Mouse (Mus musculus): Measurements from ENCODE around the gene Man2b1. TPM values are rescaled to one million over a fixed set of nuclear protein-coding genes. Genes with fewer than 3 reads are reported as not detected.
"Not testable (repeated sequence)": the region's sequence is repeated elsewhere in the genome, so short reads cannot be mapped to it uniquely, and the experiment has no call there.

The Man2b1 gene
- polyA plus RNA-seq, 1 experiment from 2014 or later = 22.5 TPM

- 74% methylated on average over 9 of the region's 9 CpGs for WGBS
- Histone ChIP-seq H3K4me2 (no peak overlapping the region), H3K27me3 (no peaks in the 10 kb centered on the region), H3K36me3 (peaks cover 47% of the 10 kb centered on the region), H3K9me3 (no peaks in the 10 kb centered on the region), H3K4me1 (replicated peaks) (peaks cover 24% of the 10 kb centered on the region), H3K4me3 (no peak overlapping the region), H3K9ac (no peak overlapping the region), H3K27ac (replicated peaks) (no peak overlapping the region)
- ATAC-seq (ENCODE audit: low FRiP score, low read depth) = no peak
Observed at GRCm38 (mm10) chr8:85076001-85076400, 7.1 kb upstream of the Man2b1 start.

DNA sequence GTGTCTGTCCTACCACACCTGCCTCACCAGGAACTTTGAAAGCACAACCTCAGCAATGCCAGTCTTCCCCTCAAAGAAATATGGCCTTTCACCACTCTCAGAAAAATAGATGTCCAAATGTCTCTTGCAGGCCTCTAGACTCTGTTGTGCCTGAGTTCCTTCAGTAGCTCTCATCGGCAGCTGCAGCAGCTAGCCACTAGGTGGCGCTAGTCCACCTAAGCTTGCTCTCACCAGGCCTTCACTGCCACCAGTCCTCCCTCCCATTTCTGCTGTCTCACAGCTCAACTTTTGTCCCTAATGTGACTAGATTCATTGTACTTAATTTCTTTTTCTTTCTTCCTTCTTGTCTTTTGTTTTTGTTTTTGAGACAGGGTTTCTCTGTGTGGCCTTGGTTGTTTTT, 6.1 kb upstream of the Man2b1 start:
- Histone ChIP-seq H3K9ac (0 out of 2 replicates have a peak overlapping the region, but pooled peaks have one; percentile 18), H3K4me2 (no peak overlapping the region), H3K4me3 (no peak overlapping the region), H3K9me3 (no peaks in the 10 kb centered on the region), H3K27me3 (no peaks in the 10 kb centered on the region), H3K4me1 (replicated peaks) (peaks cover 30% of the 10 kb centered on the region), H3K27ac (replicated peaks) (no peak overlapping the region), H3K36me3 (peaks cover 47% of the 10 kb centered on the region)
- 0% methylated on average over 2 of the region's 2 CpGs for WGBS
- peak; percentile 50; the same call in 1 of the 2 replicates for ATAC-seq (ENCODE audit: low FRiP score, low read depth)

GRCm38 (mm10) chr8:85080214-85080531, 2.9 kb upstream of the Man2b1 start:
- ATAC-seq (ENCODE audit: low FRiP score, low read depth) = no peak
- Histone ChIP-seq H3K9me3 (no peaks in the 10 kb centered on the region), H3K4me3 (peak overlapping the region; percentile 72), H3K27me3 (no peaks in the 10 kb centered on the region), H3K27ac (replicated peaks) (peak overlapping the region; percentile 51), H3K4me1 (replicated peaks) (peaks cover 38% of the 10 kb centered on the region), H3K9ac (peak overlapping the region; percentile 86), H3K36me3 (peaks cover 30% of the 10 kb centered on the region), H3K4me2 (peak overlapping the region; percentile 92)
- WGBS = under 1% methylated on average over 25 of the region's 25 CpGs

- Histone ChIP-seq H3K9me3 (no peaks in the 10 kb centered on the region), H3K9ac (peak within 1 kb of the TSS; percentile 86), H3K4me2 (peak within 1 kb of the TSS; percentile 92), H3K27ac (replicated peaks) (peak within 1 kb of the TSS; percentile 51), H3K4me1 (replicated peaks) (peaks cover 38% of the 10 kb centered on the region), H3K4me3 (peak within 1 kb of the TSS; percentile 72), H3K36me3 (peaks cover 25% of the 10 kb centered on the region), H3K27me3 (no peaks in the 10 kb centered on the region)
- peak; percentile 16; the same call in 1 of the 2 replicates for ATAC-seq (ENCODE audit: low FRiP score, low read depth)
- under 1% methylated on average over 30 of the region's 30 CpGs for WGBS
Observed at GRCm38 (mm10) chr8:85080532-85081215, 2.4 kb upstream of the Man2b1 start, which contains the start of gene Wdr83os. Gene Wdr83os, plus strand, starts transcription at chr8:85080740.

DNA sequence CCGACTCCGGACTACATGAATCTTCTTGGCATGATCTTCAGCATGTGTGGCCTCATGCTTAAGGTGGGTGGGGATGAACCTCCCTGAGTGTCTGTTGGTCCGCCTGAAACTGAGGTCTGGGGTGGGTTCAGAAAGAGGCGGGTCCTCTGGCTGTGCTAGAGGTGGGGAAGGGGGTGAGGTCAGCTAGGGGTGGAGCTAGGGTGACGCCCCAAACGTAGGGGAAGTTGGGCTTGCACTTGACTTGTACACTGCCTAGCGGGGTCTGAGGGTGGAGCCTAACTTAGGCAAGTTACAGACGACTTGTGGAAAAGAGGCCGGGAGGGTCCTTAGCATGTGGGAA, 1.9 kb upstream of the Man2b1 start, which contains the start of gene Wdr83:
Wdr83 (minus strand) TSS at position 91 of the 340 bp plus-strand sequence.
- Histone ChIP-seq H3K4me2 (peak within 1 kb of the TSS; percentile 92), H3K9ac (peak within 1 kb of the TSS; percentile 86), H3K36me3 (peaks cover 20% of the 10 kb centered on the region), H3K27me3 (no peaks in the 10 kb centered on the region), H3K27ac (replicated peaks) (peak within 1 kb of the TSS; percentile 51), H3K4me3 (peak within 1 kb of the TSS; percentile 72), H3K4me1 (replicated peaks) (peaks cover 38% of the 10 kb centered on the region), H3K9me3 (no peaks in the 10 kb centered on the region)
- 2% methylated on average over 9 of the region's 9 CpGs for WGBS
- peak; percentile 35; the same call in 1 of the 2 replicates for ATAC-seq (ENCODE audit: low FRiP score, low read depth)

- not testable (repeated sequence) for H3K4me3 ChIP-seq; H3K27ac ChIP-seq (replicated peaks); H3K9ac ChIP-seq; H3K9me3 ChIP-seq; ATAC-seq (ENCODE audit: low FRiP score, low read depth); H3K27me3 ChIP-seq
- WGBS = 94% methylated on average over 4 of the region's 4 CpGs
- Histone ChIP-seq H3K4me2 (peak overlapping the region; percentile 92; the same call in 1 of the 2 replicates), H3K4me1 (replicated peaks) (peaks cover 38% of the 10 kb centered on the region), H3K36me3 (peaks cover 12% of the 10 kb centered on the region)
Observed at GRCm38 (mm10) chr8:85082169-85082568, 901 bp upstream of the Man2b1 start.

- H3K27me3 ChIP-seq = no peaks in the 10 kb centered on the region
- H3K9ac ChIP-seq = no peak overlapping the region
- H3K4me3 ChIP-seq = no peak overlapping the region
- peaks cover 3% of the 10 kb centered on the region; the same call in 1 of the 2 replicates for H3K36me3 ChIP-seq
- WGBS = 93% methylated on average over 8 of the region's 8 CpGs
- no peak overlapping the region for H3K27ac ChIP-seq (replicated peaks)
- no peak for ATAC-seq (ENCODE audit: low FRiP score, low read depth)
- no peak overlapping the region for H3K4me2 ChIP-seq
- no peaks in the 10 kb centered on the region for H3K9me3 ChIP-seq
- H3K4me1 ChIP-seq (replicated peaks) = peaks cover 34% of the 10 kb centered on the region
Observed at GRCm38 (mm10) chr8:85084633-85085032, 1.6 kb downstream of the Man2b1 start.

DNA sequence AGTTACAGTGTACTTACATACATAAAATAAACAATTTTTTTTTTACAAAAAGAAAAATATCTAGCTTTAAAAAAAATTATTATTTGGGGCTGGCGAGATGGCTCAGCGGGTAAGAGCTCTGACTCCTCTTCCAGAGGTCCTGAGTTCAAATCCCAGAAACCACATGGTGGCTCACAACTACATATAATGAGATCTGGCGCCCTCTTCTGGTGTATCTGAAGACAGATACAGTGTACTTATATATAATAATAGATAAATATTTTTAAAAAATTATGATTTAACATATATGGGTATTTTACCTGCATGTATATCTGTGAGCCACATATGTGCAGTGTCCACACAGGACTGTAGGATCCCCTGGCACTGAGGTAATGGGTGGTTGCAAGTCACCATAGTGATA, 3.2 kb downstream of the Man2b1 start:
- Histone ChIP-seq H3K27ac (replicated peaks) (no peak overlapping the region), H3K4me1 (replicated peaks) (peaks cover 28% of the 10 kb centered on the region), H3K27me3 (no peaks in the 10 kb centered on the region), H3K4me3 (no peak overlapping the region), H3K4me2 (no peak overlapping the region), H3K9me3 (no peaks in the 10 kb centered on the region), H3K36me3 (peaks cover 3% of the 10 kb centered on the region; the same call in 1 of the 2 replicates), H3K9ac (no peak overlapping the region)
- 76% methylated on average over 3 of the region's 3 CpGs for WGBS
- no peak for ATAC-seq (ENCODE audit: low FRiP score, low read depth)

DNA sequence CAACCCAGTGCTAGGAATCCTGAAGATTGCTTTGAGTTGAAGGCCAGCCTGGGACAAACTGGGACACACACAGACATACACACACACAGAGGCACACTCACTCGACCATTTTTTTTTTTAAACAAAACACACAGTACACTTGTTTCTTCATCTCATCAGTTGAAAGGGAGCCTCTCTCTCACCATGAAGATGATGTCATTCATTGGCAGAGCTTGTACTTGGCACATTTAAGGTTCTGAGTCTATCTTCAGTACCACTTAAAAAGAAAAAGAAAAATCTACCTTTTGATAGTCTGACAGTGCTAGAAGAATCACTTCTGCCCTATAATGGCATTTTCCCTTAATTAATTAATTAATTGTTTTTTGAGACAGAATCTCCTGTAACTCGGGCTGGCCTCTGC, 5.7 kb downstream of the Man2b1 start:
- peaks cover 8% of the 10 kb centered on the region; the same call in 1 of the 2 replicates for H3K36me3 ChIP-seq
- no peak overlapping the region for H3K27ac ChIP-seq (replicated peaks)
- 82% methylated on average over 2 of the region's 2 CpGs for WGBS

GRCm38 (mm10) chr8:85090856-85091255, 7.8 kb downstream of the Man2b1 start:
- Histone ChIP-seq H3K4me3 (no peak overlapping the region), H3K27ac (replicated peaks) (no peak overlapping the region), H3K9me3 (no peaks in the 10 kb centered on the region), H3K4me2 (no peak overlapping the region), H3K36me3 (peaks cover 12% of the 10 kb centered on the region; the same call in 1 of the 2 replicates), H3K27me3 (no peaks in the 10 kb centered on the region), H3K4me1 (replicated peaks) (no peaks in the 10 kb centered on the region), H3K9ac (no peak overlapping the region)
- no peak for ATAC-seq (ENCODE audit: low FRiP score, low read depth)
- WGBS = 90% methylated on average over 11 of the region's 11 CpGs

More for the DNA sequence above, 5.7 kb downstream of the Man2b1 start:
- ATAC-seq (ENCODE audit: low FRiP score, low read depth) = no peak
- Histone ChIP-seq H3K27me3 (no peaks in the 10 kb centered on the region), H3K4me1 (replicated peaks) (peaks cover 5% of the 10 kb centered on the region), H3K9ac (no peak overlapping the region), H3K9me3 (no peaks in the 10 kb centered on the region), H3K4me2 (no peak overlapping the region), H3K4me3 (no peak overlapping the region)

DNA sequence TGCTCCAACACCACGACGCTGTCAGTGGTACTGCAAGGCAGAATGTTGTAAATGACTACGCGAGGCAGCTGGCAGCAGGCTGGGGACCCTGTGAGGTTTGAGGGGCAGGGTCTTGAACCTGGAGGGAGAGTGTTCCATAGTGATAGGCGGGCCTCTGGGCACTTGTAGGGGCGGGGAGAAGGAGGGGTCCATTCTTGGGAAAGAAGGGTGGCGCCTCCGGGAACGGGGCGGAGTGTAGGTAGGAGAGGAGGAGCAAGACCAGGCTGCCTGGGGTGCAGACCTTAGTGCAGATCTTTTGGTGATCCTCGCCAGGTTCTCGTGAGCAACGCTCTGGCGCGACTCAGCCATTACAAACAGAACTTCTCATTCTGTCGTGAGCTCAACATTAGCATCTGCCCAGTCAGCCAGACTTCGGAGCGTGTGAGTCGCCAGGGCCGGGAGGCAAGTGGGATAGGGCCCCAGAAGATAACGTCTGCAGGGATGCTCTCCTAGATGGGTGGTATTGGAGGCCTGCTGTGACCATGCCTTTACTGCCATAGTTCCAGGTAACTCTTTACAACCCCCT, 8.5 kb downstream of the Man2b1 start:
- Histone ChIP-seq H3K27me3 (no peaks in the 10 kb centered on the region), H3K9ac (no peak overlapping the region), H3K4me1 (replicated peaks) (no peaks in the 10 kb centered on the region), H3K4me3 (no peak overlapping the region), H3K4me2 (no peak overlapping the region), H3K36me3 (peaks cover 14% of the 10 kb centered on the region; the same call in 1 of the 2 replicates), H3K27ac (replicated peaks) (no peak overlapping the region), H3K9me3 (no peaks in the 10 kb centered on the region)
- 36% methylated on average over 20 of the region's 21 CpGs for WGBS
- ATAC-seq (ENCODE audit: low FRiP score, low read depth) = no peak

- Histone ChIP-seq H3K4me1 (replicated peaks) (no peaks in the 10 kb centered on the region), H3K27me3 (no peaks in the 10 kb centered on the region), H3K4me2 (no peak overlapping the region), H3K36me3 (peaks cover 32% of the 10 kb centered on the region), H3K9ac (no peak overlapping the region), H3K4me3 (no peak overlapping the region), H3K27ac (replicated peaks) (no peak overlapping the region), H3K9me3 (no peaks in the 10 kb centered on the region)
- no peak for ATAC-seq (ENCODE audit: low FRiP score, low read depth)
- WGBS = 94% methylated on average over 13 of the region's 13 CpGs
Observed at GRCm38 (mm10) chr8:85095051-85095450, 12.0 kb downstream of the Man2b1 start.

All from hindbrain, embryonic 15.5 days (tissue).